Mouse (Mus musculus): ENCODE measurements around the gene AI182371.

The AI182371 gene

GRCm38 (mm10) chr2:35101443-35101842, at the start of gene AI182371:
AI182371 (minus strand) TSS chr2:35101543.
- DNase-seq, result no peak

DNA sequence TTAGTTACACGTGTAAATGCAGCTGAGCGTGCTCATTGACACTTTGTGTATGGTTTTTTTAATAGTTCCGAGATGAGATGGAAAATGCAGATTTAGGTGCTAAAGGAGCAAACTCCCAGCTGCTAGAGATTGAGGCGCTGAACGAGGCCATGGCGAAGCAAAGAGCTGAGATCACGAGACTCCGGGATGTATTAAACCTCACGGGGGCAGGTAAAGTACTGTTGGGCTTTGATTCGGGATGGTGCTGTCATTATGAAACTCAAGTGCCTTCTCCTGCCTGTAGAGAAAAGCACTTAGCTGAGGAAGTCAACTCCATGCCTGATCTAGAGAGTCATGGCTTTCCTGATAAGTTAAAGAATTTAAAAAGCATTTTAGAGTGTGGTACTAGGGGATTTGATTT, 47.5 kb upstream of the AI182371 start:
- DNase-seq, result no peak

GRCm38 (mm10) chr2:35141673-35142072, 40.3 kb upstream of the AI182371 start:
- DNase-seq, result no peak

DNA sequence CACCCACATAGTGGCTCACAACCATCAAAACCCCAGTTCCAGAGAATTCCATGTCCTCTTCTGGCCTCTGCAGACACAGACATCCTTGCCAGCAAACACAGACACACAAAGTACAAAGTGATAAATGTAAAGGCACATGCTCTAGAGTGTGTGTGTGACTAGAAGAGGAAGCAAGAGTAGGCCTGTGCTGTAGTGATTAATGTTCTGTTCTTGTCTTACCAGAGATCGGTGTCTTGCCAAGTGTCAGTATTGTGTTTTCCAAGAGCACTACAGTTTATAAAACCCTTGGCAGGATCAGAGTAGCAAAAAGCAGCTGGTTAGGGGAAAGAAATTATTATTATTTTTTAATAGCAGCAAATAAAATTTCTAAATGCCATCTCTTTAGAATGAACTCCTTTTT, 37.2 kb upstream of the AI182371 start:
- no peak for DNase-seq

DNA sequence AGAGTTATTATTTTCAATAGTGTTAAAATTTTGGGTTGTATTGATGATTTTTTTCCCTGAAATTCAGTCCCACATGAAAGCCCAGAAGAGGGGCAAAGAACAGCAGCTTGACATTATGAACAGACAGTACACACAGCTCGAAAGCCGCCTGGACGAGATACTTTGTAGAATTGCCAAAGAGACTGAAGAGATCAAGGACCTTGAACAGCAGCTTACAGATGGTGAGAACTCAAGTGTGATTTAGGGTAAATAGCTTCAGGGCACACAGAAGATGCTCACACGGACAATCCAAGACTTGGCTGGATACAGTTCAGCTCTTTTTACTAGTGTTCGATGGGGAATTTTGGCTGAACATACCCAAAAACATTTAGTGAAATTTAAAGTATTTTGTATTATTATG, 32.5 kb upstream of the AI182371 start:
- DNase-seq, result no peak

GRCm38 (mm10) chr2:35132662-35133055, 31.3 kb upstream of the AI182371 start:
- peak in 1 of 2 experiments; percentile 5 for DNase-seq

GRCm38 (mm10) chr2:35131991-35132661, 30.8 kb upstream of the AI182371 start:
- peak; percentile 95 for DNase-seq

- no peak for DNase-seq
These were observed 30.1 kb upstream of the AI182371 start for GRCm38 (mm10) chr2:35131491-35131890.

DNA sequence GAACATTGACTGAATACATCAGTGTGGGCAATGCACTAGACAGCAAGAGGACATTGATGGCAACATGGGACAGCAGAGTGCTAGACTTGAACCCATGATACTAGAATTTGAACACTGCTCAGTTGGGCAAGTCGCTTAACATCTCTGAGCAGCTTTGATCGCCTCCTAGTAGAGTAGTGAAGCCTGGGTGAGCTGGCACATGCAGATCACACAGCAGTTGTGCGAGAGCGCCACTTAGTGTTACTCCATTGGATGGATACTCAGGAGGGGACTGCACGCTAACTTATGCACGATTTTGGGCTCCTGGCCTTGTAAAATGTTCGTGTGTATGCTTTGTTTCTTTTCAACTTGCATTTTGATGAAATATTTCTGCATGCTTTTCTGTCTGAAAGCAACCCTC, 23.4 kb upstream of the AI182371 start:
- DNase-seq, result peak in 1 of 2 experiments; percentile 27

GRCm38 (mm10) chr2:35110521-35110920, 9.2 kb upstream of the AI182371 start:
- DNase-seq, result no peak

DNA sequence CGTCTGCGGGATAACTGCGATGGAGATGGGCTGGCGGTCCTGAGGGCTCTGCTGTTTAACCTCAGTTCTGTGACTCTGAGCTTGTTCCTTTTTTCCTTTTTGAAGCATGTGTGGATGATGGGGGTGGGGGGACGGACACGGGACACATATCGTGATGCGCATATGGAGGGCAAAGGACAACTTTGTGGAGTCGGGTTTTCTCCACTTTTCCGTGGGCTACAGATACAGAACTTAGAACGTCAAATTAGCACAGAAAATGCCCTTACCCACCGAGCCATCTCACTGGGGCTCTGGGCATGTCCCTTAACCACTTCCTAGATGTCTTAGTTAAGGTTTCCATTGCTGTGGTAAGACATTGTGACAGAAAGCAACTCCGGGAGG, 8.6 kb upstream of the AI182371 start:
- no peak for DNase-seq

GRCm38 (mm10) chr2:35109141-35109923, 8.0 kb upstream of the AI182371 start, which contains the start of gene Cntrl:
Cntrl (plus strand) TSS chr2:35109492.
- DNase-seq, result peak; percentile 98 to 99

DNA sequence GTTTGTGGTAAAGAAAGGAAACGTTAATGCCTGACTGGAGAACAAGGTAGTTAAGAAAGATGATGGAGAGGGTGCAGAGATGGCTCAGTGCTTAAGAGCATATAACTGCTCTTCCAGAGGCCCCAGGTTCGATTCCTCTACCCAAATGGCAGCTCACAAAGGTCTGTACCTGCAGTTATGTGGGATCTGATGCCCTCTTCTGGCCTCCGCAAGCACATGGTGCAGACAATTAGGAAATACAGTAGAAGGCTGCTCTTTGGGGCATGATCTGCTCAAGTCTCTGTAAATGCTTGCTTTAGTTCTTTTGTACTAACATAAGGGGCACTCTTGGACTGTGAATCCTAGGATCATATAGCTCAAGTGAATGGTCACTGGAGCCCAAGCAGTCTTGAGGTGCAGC, 7.4 kb upstream of the AI182371 start:
- peak; percentile 72 to 74 for DNase-seq

GRCm38 (mm10) chr2:35107984-35108635, 6.8 kb upstream of the AI182371 start:
- DNase-seq, result peak; percentile 41 to 69

- no peak for DNase-seq
These were observed 3.5 kb upstream of the AI182371 start for GRCm38 (mm10) chr2:35104843-35105242.

GRCm38 (mm10) chr2:35103558-35103957, 2.2 kb upstream of the AI182371 start:
- no peak for DNase-seq

- no peak for DNase-seq
These were observed 1.4 kb upstream of the AI182371 start for GRCm38 (mm10) chr2:35102777-35103176.

DNA sequence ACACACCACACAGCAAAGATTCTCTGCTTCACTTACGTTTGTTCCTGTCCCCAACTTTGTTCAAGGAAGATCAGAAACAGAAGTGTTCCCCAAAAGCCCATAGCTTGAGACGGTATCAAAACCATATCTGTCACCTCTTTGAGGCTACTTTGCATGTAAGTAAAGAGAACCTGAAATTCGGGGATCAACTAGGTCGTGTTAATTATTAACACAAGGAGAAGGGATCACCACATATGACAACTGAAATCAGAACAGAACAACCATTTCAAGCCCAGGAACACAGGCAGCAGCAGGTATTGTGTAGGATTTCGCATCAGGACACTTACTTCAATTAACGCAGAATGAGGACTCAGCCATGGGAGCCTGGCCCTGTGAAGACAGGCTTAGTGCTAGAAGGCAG, 814 bp downstream of the AI182371 start:
- DNase-seq, result no peak

GRCm38 (mm10) chr2:35087418-35087817, 13.9 kb downstream of the AI182371 start:
- DNase-seq, result no peak

DNA sequence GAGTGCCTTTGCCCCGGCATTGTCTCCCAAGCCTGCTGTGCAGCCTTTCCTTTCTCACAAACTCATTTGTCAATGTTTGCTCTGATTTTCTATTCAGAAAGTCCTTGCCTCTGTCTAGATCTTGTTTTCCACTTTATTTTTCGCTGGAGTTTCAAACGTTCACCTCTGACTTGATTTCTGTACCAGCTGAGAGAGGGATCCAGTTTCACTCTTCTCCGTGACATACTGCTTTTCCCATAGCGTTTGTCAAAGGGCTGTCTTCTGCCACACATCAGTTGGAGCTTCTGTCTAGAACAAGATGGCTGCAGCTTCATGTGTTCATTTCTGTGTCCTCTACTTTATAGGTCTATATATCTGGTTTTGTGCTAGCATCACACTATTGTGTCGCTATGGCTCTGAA, 22.2 kb downstream of the AI182371 start:
- DNase-seq, result no peak

DNA sequence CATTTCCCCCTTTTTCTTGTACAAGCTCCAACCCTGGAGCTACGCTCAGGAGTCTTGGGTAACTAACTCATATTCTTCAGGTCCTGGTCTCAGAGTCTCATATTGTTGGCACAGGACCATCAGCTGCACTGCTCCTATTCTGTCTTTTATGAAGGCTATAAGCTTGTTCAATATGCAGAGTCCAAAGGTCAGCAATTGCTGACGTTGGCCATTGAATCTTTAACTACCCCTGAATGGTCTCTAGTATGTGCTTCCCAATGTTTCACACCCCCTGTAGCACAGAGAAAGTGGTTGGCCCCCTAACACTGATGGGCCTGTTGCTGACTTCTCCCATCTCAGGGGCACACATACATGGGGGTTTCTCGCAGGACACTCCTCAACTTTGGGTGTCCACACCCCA, 27.0 kb downstream of the AI182371 start:
- no peak for DNase-seq

DNA sequence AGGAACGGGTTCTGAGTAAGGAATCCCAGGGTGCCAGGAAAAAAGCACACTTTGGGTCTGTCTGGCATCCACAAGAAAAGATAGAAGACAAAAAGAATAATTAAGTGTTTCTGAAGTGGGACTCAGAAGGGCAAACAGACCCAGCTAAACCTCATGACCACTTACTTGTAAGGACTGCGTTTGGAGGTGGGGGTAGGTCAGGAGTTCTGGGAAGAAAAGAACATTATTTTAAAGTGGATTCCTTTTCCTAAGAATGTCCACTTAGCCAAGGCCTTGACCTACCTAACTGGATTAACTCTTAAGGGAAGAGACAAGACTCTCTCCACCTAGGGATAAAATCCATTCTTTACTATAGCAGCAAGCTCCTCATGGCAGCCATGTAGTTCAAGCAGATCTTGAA, 28.8 kb downstream of the AI182371 start:
- no peak for DNase-seq

- DNase-seq, result no peak
These were observed 31.1 kb downstream of the AI182371 start for GRCm38 (mm10) chr2:35070275-35070674.

DNA sequence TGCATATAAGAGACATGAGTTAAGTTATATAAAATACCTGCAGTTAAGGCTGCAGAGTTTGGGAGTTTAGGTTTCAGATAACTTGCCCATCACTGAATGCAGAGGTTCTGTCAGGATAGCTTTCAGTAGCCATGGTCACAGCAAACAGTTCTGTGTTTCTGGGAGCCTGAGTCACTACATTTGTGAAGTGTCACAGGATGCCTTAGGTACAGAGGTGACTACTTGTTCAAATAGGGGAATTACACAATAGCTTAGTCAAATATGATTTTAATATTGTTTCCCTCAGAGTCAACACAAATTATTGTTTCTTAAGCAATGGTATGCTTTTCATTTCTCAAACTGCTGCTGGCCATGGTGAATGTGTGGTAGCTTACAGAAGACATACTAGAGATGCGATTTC, 32.2 kb downstream of the AI182371 start:
- no peak for DNase-seq

Measured in cerebellum, postnatal 10 days (tissue).